29 mouse cellular contexts compared by ENCODE assay signal in the genomic region with DNA sequence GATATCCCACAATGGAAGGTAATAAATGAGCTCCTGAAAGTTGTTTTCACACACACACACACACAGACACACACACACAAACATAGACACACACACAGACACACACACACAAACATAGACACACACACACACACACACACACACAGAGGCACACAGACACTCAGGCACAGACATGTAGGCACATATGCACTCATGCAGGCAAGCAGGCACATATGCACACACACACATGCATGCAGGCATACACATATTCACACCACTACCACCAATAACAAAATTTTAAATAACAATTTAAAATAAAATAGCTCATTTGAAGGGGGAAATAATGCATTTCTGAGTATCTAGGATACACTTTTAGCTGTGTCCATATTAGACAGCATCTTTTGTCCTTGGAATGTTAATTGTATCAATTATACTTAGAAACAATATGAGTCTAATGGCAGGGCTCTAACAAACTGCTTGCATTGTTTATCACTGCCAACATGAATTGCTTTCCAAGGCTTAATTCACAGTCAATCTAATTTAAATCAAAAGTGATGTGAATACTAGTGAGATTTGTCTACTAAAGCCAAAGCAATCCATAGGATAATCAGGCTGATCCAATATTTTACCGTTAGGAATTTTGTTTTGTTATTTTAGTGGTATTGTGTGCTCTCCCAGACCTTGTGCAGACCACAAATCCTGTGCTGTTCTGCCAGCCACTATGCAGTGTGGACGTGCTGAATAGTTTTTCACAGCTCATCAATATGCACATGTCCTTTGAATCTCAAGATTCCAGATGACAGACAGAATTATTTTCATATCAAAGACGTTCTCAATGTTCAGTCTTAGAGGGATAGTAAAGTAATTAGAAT.
A peak's percentile ranks its signal among the peaks of the same experiment; 100 is the strongest.
DNase-seq lines count a peak whose midpoint lies in the region; ATAC-seq lines count a peak whose summit lies in the region.
"Had no signal": no experiment of that assay in that cellular context is flagged by ENCODE, and none has a peak within 500 bp of the region (broad histone marks: within the 10 kb centered on the region; RNA-seq: fewer than 3 reads in every experiment).

No protein-coding gene starts in this region.

- DNase-seq in forebrain, embryonic 11.5 days (ENCODE audit: low spot score): no peak
- no peak for DNase-seq in forebrain, embryonic 10.5 days (ENCODE audit: extremely low spot score, low spot score)
- peak; percentile 8 for DNase-seq in Muller cell, postnatal 12 days (ENCODE audit: inconsistent ontology term)
- DNase-seq in kidney, adult 8-10 months: no peak
- no peak for DNase-seq in adrenal gland, postnatal 36 days
- DNase-seq: adrenal gland, adult 8-10 months; cerebellum, adult 11 months; cerebellum, adult 9-11 months; gastrocnemius, postnatal 10 days; kidney, adult 18-20 months; kidney, postnatal 4 days; layer of hippocampus, postnatal 36 days; liver, embryonic 13.5 days; lung, adult 18-20 months; lung, postnatal 4 days; thymus, postnatal 4 days had no signal

- WGBS in forebrain, embryonic 11.5 days: 36% methylated on average over 3 of the region's 3 CpGs
- 55% methylated on average over 3 of the region's 3 CpGs for WGBS in forebrain, embryonic 10.5 days
- 27% methylated on average over 3 of the region's 3 CpGs for WGBS in forebrain, embryonic 15.5 days
- WGBS in midbrain, embryonic 15.5 days: 33% methylated on average over 3 of the region's 3 CpGs
- WGBS in heart, embryonic 11.5 days (ENCODE audit: insufficient replicate concordance): 60% methylated on average over 3 of the region's 3 CpGs

- no peaks in the 10 kb centered on the region for H3K36me3 ChIP-seq in forebrain, embryonic 11.5 days (ENCODE audit: control insufficient read depth, insufficient read depth, low read length)
- no peaks in the 10 kb centered on the region for H3K36me3 ChIP-seq in forebrain, embryonic 10.5 days (replicated peaks)
- H3K36me3 ChIP-seq in forebrain, embryonic 15.5 days: no peaks in the 10 kb centered on the region
- H3K36me3 ChIP-seq in midbrain, embryonic 15.5 days (replicated peaks): no peaks in the 10 kb centered on the region
- H3K36me3 ChIP-seq in heart, embryonic 11.5 days (ENCODE audit: control insufficient read depth, insufficient read depth, low read length): no peaks in the 10 kb centered on the region
- H3K36me3 ChIP-seq: embryonic facial prominence, embryonic 13.5 days; heart, embryonic 15.5 days; hindbrain, embryonic 13.5 days; limb, embryonic 10.5 days; limb, embryonic 15.5 days; liver, embryonic 13.5 days; neural tube, embryonic 12.5 days had no signal

- no peak overlapping the region for H3K27ac ChIP-seq in forebrain, embryonic 11.5 days (ENCODE audit: low read depth, low read length)
- no peak overlapping the region for H3K27ac ChIP-seq in forebrain, embryonic 10.5 days
- H3K27ac ChIP-seq in forebrain, embryonic 15.5 days (replicated peaks): no peak overlapping the region
- H3K27ac ChIP-seq in midbrain, embryonic 15.5 days: no peak overlapping the region
- H3K27ac ChIP-seq in heart, embryonic 11.5 days (ENCODE audit: low read depth, low read length): no peak overlapping the region
- H3K27ac ChIP-seq: embryonic facial prominence, embryonic 13.5 days; heart, embryonic 15.5 days; hindbrain, embryonic 13.5 days; limb, embryonic 10.5 days; limb, embryonic 15.5 days; liver, embryonic 13.5 days; neural tube, embryonic 12.5 days had no signal

- H3K4me3 ChIP-seq in forebrain, embryonic 11.5 days (ENCODE audit: low read depth, low read length): no peak overlapping the region
- H3K4me3 ChIP-seq in forebrain, embryonic 10.5 days: no peak overlapping the region
- H3K4me3 ChIP-seq in forebrain, embryonic 15.5 days: no peak overlapping the region
- no peak overlapping the region for H3K4me3 ChIP-seq in midbrain, embryonic 15.5 days
- no peak overlapping the region for H3K4me3 ChIP-seq in heart, embryonic 11.5 days (ENCODE audit: low read depth, low read length)
- H3K4me3 ChIP-seq: embryonic facial prominence, embryonic 13.5 days; heart, embryonic 15.5 days; hindbrain, embryonic 13.5 days; limb, embryonic 10.5 days; limb, embryonic 15.5 days; liver, embryonic 13.5 days; megakaryocyte, embryonic 14.5 days; neural tube, embryonic 12.5 days had no signal

- no peaks in the 10 kb centered on the region for H3K9me3 ChIP-seq in forebrain, embryonic 11.5 days (ENCODE audit: control insufficient read depth, low read length)
- no peaks in the 10 kb centered on the region for H3K9me3 ChIP-seq in forebrain, embryonic 10.5 days
- no peaks in the 10 kb centered on the region for H3K9me3 ChIP-seq in forebrain, embryonic 15.5 days
- no peaks in the 10 kb centered on the region for H3K9me3 ChIP-seq in midbrain, embryonic 15.5 days
- H3K9me3 ChIP-seq in heart, embryonic 11.5 days (replicated peaks; ENCODE audit: control insufficient read depth, low read length): no peaks in the 10 kb centered on the region
- H3K9me3 ChIP-seq: embryonic facial prominence, embryonic 13.5 days; heart, embryonic 15.5 days; hindbrain, embryonic 13.5 days; limb, embryonic 10.5 days; limb, embryonic 15.5 days; liver, embryonic 13.5 days; megakaryocyte, embryonic 14.5 days; neural tube, embryonic 12.5 days had no signal

- H3K27me3 ChIP-seq in forebrain, embryonic 11.5 days (ENCODE audit: control insufficient read depth, insufficient read depth, low read length): no peaks in the 10 kb centered on the region
- no peaks in the 10 kb centered on the region for H3K27me3 ChIP-seq in forebrain, embryonic 10.5 days (ENCODE audit: poor library complexity, severe bottlenecking)
- no peaks in the 10 kb centered on the region for H3K27me3 ChIP-seq in forebrain, embryonic 15.5 days
- no peaks in the 10 kb centered on the region for H3K27me3 ChIP-seq in midbrain, embryonic 15.5 days (replicated peaks)
- no peaks in the 10 kb centered on the region for H3K27me3 ChIP-seq in heart, embryonic 11.5 days (ENCODE audit: control insufficient read depth, insufficient read depth, low read length)
- H3K27me3 ChIP-seq: CH12.LX; embryonic facial prominence, embryonic 13.5 days; heart, embryonic 15.5 days; hindbrain, embryonic 13.5 days; limb, embryonic 15.5 days; liver, embryonic 13.5 days; megakaryocyte, embryonic 14.5 days; neural tube, embryonic 12.5 days had no signal

- 0 out of 2 replicates have a peak, but pooled peaks have one; percentile 49 for ATAC-seq in forebrain, embryonic 11.5 days (replicated peaks; ENCODE audit: low FRiP score)
- ATAC-seq in forebrain, embryonic 15.5 days (replicated peaks): peak; percentile 70
- ATAC-seq in midbrain, embryonic 15.5 days (replicated peaks): peak; percentile 83
- ATAC-seq in heart, embryonic 11.5 days (replicated peaks; ENCODE audit: insufficient number of reproducible peaks, low FRiP score, low TSS enrichment): no peak
- ATAC-seq: inflammation-experienced regulatory T-cells, adult 6 months; lung, postnatal 0 days had no signal

- H3K9ac ChIP-seq in forebrain, embryonic 11.5 days (ENCODE audit: low read length): no peak overlapping the region
- H3K9ac ChIP-seq in forebrain, embryonic 15.5 days (replicated peaks): no peak overlapping the region
- no peak overlapping the region for H3K9ac ChIP-seq in midbrain, embryonic 15.5 days
- H3K9ac ChIP-seq in heart, embryonic 11.5 days (ENCODE audit: low read depth, low read length): no peak overlapping the region
- H3K9ac ChIP-seq: embryonic facial prominence, embryonic 13.5 days; heart, embryonic 15.5 days; hindbrain, embryonic 13.5 days; limb, embryonic 15.5 days; liver, embryonic 13.5 days; neural tube, embryonic 12.5 days had no signal

- no peaks in the 10 kb centered on the region for H3K4me1 ChIP-seq in forebrain, embryonic 11.5 days (replicated peaks; ENCODE audit: control insufficient read depth, insufficient read depth, low read length)
- no peaks in the 10 kb centered on the region; the same call in 1 of the 2 replicates for H3K4me1 ChIP-seq in forebrain, embryonic 10.5 days
- no peaks in the 10 kb centered on the region for H3K4me1 ChIP-seq in forebrain, embryonic 15.5 days
- no peaks in the 10 kb centered on the region for H3K4me1 ChIP-seq in midbrain, embryonic 15.5 days
- H3K4me1 ChIP-seq in heart, embryonic 11.5 days (ENCODE audit: control insufficient read depth, insufficient read depth, low read length): no peaks in the 10 kb centered on the region
- H3K4me1 ChIP-seq: embryonic facial prominence, embryonic 13.5 days; heart, embryonic 15.5 days; hindbrain, embryonic 13.5 days; limb, embryonic 10.5 days; limb, embryonic 15.5 days; liver, embryonic 13.5 days; megakaryocyte, embryonic 14.5 days; neural tube, embryonic 12.5 days had no signal

- H3K4me2 ChIP-seq in forebrain, embryonic 11.5 days (ENCODE audit: low read depth, low read length, severe bottlenecking): no peak overlapping the region
- H3K4me2 ChIP-seq in forebrain, embryonic 15.5 days (replicated peaks): no peak overlapping the region
- no peak overlapping the region for H3K4me2 ChIP-seq in midbrain, embryonic 15.5 days
- no peak overlapping the region for H3K4me2 ChIP-seq in heart, embryonic 11.5 days
- H3K4me2 ChIP-seq: embryonic facial prominence, embryonic 13.5 days; heart, embryonic 15.5 days; hindbrain, embryonic 13.5 days; limb, embryonic 15.5 days; liver, embryonic 13.5 days; neural tube, embryonic 12.5 days had no signal
